Mouse (Mus musculus) left cerebral cortex, postnatal 4 days (tissue): ENCODE data around the gene Mef2b. TPM values are rescaled to one million over a fixed set of nuclear protein-coding genes. Genes with fewer than 3 reads are reported as not detected.

ENCODE experiments used
- DNase-seq: peaks from one replicate; pipeline ENCODE4 v3.0.0-alpha.2; 2022
- intact Hi-C: fragments of 180-260 bp; cut with DNase I; formaldehyde crosslinking; loops from one replicate; pipeline ENCODE4 v1.15.1; 2025
- total RNA-seq, 2 experiments: library from RNA; stranded (reverse); gene quantifications; 2 replicates each; pipeline ENCODE4 v1.2.3; 2021

Mef2b gene
- total RNA-seq, 2 experiments from 2014 or later, result 0.72 to 0.94 TPM

DNA sequence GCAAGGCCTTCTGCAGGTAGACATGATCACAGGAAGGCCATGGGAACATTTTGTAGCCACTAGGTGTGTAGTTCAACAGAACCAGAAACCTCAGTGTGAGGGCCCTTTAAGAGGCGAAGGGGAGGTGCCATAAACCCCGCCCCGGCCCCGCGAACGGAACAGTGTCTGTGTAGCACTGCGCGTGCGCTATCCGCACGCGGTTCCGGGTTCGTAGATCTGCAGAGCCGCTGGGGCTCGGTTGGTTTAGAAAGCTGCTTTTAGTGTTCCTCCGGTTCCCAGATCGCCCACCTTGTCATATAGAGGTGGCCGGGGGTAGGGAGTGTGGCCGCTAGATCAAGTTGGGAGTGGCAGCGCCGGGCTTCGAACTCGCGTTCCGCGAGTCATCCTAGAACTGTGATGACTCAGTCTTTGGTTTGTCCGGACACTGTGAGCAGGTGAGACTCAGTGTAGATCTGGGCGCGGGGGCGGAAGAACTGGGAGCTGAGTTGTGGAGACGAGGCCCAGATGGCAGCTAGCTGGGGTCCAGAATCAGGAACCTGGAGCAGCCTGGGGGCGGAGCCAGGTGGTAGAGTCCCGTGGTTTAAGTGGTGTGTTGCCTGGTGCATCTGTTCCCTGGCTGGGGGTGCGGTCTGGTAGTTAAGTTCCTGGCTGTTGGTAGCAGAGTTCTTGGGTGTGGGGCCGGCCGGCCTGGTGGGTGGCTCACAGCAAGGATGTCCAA lies 8.2 kb upstream of the Mef2b start, which contains the start of gene Nr2c2ap:
Nr2c2ap (plus strand) TSS at position 168 of the 718 bp plus-strand sequence.
- intact Hi-C loops, result no loop called here
- peak; percentile 85 for DNase-seq

DNA sequence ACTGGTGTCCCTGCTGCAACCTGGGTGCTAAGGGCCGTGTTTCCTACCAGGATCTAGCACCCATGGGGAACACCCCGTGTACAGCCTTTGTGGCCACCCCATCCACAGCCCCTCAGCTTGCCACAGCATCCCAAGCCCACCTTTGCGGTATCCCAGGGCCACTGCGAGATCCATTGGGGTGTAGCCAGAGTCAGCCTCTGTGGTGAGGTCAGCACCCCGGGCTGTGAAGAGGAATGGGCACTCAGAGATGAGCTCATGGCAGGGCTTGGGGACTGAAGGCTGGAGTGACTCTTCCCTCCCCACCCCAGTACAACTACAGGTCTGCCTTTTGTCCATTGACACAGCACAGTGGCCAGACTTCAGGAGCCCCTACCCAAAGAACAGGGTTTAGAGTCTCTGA lies 5.4 kb upstream of the Mef2b start:
- intact Hi-C loops, result no loop called here

DNA sequence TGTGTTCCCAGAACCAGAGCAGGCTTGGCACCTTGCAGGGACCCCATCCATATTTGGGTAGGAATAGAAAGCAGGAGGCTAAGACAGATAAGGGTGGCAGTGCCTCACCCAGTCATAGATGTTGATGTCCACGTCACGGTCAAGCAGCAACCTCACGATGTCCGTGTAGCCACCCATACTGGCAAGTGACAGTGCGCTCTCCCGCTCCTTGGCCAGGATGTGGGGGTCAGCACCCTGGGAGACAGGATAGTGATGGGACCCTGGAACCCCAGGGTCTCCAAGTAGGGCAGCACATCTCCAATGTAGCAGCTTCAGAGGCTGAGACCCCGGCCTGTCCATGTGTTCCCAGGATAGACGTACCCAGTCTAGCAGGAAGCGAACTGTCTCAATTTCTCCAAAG lies 4.6 kb upstream of the Mef2b start:
- intact Hi-C loops, result no loop called here
- no peak for DNase-seq

More for the DNA sequence above, 5.4 kb upstream of the Mef2b start:
- DNase-seq, result no peak

DNA sequence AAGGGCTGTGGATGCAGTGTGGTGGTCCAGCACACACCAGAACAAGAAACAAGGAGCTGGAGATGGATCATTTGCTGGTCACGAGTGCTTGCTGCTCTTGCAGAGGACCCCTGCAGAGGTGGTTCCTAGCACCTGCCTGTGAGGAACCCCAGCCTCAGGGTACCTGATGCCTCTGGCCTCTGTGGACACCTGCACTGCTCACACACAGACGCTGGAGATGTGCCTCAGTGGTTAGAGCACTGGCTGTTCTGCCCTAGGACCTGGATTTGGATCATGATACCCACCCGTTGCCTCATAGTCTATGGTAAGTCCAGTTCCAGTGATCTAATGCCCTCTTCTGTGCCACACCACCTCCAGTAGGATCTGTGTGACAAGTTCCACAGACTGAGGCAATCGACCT lies 2.9 kb upstream of the Mef2b start:
- intact Hi-C loops, result no loop called here
- DNase-seq, result no peak

DNA sequence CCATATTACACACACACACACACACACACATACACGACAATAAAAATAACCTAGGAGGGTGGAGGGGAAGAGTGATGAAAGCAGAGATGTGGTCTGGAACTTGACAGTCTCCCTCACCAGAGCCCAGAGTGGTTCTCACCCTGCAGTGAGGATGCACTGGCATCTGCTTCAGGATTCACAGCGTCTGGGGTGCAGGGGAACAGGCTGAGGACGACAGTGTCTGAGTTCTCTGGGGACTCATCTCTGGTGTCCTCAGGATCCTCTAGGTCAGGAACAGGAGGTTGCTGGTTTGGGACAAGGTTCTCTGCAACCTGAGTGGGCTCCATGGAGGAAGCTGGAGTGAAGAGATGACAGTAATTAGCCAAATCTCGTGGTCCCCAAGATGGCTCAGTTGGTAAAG lies 1.6 kb upstream of the Mef2b start:
- no peak for DNase-seq
- intact Hi-C loops, result no loop called here

DNA sequence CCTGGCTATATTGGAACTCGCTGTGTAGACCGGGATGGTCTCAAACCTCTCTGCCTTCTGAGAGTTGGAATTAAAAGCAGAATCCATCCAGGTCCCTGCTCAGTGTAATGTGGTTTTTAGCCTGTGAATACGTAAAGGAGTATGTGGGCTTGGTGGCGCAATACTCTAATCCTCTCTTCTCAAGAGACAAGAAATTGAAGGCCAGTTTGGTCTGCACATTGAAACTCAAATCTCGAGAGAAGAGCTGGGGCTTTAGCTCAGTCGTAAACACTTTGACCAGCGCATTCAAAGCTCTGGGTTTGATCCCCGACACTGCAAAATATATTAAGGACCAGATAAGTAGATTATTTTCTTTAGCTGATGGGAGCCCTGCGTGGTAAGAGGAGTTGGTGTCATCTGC lies 470 bp downstream of the Mef2b start:
- no peak for DNase-seq
- intact Hi-C loops, result no loop called here

DNA sequence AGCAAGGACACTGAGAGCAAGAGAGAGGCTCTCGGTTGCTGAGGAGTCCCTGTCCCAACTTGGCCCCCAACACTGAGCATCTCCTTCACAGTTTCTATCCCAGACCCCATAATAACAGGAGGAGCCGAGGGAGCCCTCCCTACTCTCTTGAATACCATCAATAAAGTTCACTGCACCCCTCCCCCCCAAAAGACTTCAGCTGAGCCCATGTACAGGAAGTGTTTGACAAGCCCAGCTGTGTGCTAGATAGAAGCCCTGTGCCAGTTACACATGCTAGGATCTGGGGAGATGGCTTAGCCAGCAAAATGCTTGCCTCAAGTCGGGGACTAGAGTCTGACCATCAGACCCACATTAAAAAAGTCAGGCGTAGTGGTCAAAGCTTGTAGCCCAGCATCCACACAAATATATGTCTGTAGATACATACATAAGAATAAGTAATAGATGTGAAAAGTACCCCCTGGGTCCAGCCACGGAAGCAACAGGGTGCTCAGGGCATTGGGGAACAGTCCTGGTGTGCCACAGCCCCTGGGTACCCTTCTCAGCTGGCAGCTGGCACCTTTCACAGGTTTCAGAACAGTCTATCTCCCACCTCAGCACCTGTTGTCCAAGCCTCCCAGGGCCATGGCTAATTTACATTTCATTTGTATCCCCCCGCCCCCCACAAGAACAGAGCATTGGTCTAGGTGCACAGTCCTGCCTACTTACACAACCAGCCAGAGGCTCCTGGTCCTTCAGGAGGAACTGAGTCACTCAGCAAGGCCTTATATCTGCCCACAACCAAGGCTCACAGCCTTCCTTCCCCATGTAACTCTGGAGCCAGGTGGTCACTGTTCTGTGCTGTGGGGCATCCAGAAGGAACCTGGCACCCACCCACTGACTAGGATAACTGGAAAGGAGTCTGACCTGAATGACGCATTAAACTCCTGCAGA lies 8.4 kb downstream of the Mef2b start:
- intact Hi-C loops, result no loop called here

DNA sequence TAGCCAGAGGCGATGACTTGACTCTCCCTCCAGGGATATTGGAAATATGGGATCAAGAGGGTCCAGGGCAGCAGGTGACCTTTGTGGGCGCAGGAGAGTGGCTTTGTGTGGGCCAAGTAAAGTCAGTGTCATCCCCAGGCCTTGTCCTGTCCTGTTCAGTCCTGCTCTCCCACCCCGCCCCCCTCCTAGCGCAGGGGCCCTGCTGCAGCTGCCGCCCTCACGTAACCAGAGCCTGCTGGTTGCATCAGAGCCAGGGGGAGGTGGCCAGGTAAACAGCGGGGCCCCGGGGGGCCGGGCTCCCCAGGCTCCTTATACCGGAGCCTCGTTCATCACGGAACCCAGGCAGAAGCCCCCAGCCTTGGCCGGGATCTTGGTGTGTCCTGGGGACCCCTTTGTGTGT lies 10.6 kb downstream of the Mef2b start:
- DNase-seq, result no peak
- intact Hi-C loops, result no loop called here

More for the DNA sequence above, 8.4 kb downstream of the Mef2b start:
- DNase-seq, result no peak

DNA sequence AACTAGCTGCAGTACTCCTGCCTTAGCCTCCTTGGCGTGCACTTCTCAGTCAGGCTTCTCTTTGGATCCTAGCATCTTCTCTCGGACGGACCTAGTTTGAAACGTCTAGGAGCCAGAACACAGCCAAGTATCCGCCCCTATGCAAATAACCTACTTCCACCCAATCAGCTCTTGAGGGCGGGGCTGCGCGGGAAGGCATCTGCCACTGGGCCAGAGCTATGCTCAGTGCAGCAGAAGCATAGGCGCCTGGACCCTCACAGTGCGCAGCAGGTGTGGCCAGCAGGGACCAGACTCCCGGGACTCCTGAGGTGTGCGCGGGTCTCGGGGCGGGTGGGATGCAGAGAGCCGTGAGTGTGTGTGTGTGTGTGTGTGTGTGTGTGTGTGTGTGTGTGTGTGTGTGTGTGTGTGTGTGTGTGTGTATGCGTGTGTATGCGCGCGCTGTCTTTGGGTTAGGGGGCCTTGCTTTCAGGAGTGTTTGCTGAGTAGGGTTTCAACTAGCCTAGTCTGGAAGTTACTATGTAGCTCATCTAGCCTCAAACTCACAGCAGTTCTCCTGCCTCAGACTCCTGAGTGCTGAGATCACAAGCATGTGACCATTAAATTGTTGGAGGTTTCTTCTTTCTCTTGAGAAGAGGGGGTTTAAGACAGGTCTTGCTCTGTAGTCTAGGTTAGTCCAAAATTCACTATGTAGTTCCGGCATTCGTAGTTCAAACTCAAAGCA lies 13.2 kb downstream of the Mef2b start:
- intact Hi-C loops, result no loop called here
- DNase-seq, result peak; percentile 82

DNA sequence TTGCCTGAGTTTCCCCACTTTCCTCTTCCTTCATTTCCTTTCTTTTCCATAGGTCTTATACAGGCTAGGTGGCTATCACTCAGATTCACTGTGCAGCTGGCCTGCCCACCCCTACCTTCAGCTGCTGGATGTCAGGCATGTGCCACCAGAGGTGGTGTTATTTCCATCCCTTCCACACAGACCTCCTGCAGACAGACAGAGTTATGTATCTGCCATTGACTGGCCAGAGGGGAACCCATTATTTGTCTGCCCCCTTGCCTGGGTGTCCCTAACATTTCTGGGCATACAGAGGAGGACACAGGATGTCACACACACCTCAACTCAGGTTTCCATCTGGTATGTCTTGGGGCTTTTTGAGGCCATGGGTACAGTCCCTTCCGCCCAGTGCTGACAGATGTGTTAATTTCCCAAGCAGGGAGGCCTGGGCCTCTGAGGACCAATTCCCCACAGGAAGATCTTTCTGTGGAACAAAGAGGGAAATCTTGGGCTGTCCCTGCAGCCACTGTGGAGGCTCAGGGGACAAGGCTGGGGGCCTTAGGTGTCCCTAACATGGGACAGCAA lies 17.8 kb downstream of the Mef2b start:
- intact Hi-C loops, result no loop called here
- DNase-seq, result no peak

DNA sequence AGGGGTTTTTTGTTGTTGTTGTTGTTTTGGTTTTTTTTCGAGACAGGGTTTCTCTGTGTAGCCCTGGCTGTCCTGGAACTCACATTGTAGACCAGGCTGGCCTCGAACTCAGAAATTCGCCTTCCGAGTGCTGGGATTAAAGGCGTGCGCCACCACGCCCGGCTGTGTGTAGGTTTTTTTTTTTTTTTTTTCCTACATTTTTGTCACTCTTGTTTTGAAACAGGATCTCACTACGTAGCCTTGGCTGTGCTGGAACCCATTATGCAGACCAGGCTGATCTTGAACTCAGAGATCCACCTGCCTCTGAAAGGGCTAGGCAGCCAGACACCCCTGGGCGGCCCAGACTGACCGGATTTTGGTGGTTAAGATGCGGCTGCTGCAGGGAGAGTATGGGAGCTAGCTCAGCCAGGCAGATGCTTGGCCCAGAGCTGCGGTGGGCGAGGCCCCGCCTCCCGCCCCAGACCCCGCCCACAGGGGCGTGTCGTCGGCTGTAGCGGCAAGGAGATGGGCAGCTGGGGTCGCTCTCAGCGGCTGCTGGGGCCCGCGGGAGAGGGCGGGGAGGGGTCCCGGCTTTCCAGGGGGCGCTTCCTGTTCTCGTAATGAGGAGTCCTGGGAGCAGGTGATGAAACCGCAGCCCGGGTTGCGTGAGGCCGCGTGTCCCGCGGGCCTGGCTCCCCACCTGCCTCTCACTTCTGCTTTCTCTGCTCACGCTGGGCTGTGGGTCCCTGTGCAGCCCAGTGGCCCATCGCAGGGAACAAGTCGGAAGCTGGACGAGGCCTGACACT lies 18.8 kb downstream of the Mef2b start:
- peak; percentile 69 for DNase-seq
- intact Hi-C loops, result no loop called here

DNA sequence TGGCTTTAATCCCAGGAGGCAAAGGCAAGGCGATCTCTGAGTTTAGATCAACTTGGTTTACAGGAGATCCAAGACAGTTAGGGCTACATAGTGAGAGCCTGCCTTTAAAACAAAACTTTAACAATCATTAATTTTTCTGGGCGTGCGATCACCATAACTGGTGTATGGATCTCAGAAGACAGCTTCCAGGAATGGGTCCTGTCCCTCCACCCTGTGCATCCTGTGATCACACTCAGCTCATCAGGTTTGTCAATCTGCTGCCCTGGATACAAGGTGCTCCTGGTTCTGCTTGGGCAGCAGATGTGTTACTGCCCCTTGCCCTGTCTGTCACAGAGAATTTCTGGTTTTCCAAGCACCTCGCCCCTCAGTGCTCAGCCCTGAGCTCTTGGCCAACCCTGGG lies 19.7 kb downstream of the Mef2b start:
- DNase-seq, result no peak
- intact Hi-C loops, result no loop called here

DNA sequence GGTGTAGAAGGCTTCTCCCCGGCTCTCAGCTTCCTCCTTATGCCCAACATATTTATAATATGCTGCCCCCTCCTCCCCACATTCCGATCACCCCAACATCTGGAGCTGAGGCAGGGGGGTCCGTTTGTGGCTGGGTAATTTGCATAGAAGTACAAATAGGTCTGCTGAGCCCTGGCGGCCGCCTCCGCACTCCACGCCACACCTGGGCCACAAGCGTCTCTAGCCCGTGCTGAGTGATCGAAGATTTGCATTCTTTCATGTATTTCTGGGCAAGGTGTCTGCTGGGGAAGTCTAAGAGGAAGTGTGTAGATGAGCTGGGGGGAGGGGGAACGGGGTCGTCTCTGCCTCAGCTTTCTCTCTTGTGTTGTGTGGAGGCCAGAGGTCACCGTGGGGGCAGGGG lies 20.5 kb downstream of the Mef2b start:
- intact Hi-C loops, result loop anchor here (10.0 kb wide), 1 partner anchor 245 kb away; no protein-coding TSS in a partner anchor
- no peak for DNase-seq

DNA sequence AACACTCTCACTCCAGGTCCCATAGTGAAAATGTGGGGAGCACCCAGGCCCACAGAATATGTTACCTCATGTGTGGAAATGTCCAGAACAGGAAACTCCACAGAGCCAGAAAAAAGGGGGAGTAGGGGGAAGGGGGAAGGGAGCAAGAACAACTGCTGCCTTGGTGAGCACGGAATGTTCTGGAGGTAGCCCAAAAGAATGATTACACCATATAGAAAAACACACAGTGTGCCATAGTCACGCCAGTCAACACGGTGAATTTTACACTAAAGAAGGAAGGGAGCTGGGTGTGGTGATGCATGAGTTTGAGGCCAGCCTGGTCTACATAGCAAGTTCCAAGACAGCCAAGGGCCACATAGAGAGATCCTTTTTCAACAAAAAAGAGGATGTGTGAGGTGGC lies 23.8 kb downstream of the Mef2b start:
- intact Hi-C loops, result loop anchor here (10.0 kb wide), 1 partner anchor 249 kb away; no protein-coding TSS in a partner anchor
- DNase-seq, result no peak

DNA sequence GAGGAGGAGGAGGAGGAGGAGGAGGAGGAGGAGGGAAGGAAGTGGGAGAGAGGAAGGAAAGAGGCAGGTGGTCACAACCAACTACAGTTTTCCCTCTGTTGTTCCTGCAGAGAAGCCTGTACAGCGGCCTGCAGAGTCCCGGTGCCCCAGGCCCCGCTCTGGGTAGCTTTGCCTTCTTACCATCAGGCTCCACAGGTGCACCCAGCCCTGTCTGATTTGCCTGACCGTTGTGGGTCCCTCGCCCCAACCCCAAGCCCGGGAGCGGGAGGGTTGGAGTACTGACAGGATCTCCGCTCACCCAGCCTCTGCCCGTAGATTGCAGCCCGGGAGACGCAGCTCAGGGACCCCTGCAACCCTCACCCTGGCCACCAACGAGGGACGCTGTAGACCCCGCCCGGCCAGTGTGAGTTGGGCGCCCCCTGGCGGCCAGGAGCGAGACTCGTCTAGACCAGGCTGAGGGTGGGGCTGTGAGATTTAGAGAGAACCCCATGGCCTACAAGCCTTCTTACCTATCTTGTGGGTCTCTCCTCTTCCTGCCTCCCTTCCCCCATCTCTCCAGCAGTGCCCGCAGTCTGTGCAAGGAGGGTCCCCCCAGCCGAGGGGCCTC lies 27.1 kb downstream of the Mef2b start:
- intact Hi-C loops, result loop anchor here (10.0 kb wide), 1 partner anchor 252 kb away; no protein-coding TSS in a partner anchor
- peak; percentile 83 for DNase-seq

DNA sequence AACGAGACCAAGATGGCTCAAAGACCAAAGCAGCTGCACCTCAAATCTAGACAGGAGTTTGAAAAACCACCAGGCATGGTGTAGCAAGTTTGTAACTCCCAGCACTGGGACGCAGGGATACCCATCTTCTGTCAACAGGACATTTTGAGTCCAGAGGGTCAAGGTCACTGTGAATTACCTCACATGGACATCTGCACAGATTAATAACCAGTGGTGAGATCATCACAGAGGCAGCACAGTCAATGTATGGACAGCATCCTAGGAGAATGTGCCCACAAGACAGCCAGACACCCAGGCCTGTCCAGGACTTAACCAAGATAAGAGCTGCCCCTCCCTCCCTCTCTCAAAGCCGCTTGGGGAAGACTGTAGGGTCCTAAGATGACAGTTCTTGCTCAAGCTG lies 30.6 kb downstream of the Mef2b start:
- intact Hi-C loops, result no loop called here
- no peak for DNase-seq

DNA sequence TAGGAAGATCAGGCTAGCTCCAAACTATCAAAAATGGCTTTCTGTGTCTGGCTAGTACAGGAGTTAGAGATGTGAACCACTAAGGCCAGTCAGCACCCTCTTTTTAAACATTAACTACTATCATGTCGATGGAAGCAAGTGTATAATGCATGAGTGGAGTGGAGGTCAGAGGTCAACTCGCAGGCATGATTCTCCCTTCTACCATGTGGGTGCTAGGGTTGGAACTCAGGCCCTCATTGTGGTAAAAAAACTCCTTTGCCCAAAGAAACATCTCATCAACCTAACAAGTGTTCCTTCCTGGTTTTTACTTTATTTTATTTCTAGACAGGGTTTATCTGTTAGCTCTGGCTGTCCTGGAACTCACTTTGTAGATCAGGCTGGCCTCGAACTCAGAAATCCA lies 31.2 kb downstream of the Mef2b start:
- intact Hi-C loops, result no loop called here
- no peak for DNase-seq

DNA sequence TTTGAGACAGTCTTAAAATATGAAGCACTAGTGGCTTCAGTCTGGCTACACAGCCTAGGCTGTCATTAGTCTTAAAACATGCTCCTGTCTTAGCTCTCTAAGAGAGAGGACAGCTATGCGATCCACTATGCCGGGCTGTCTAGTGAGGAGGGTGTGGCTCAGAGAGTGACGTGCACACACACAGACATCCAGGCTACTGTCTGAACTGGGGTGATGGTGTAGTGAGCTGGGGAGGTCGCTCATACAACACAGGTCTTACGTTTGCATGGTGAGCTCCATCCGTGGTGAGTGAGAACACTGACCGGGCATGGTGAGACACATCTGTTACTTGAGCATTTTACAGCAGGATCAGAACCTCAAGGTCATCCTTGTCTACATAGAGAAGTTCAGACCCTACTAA lies 31.7 kb downstream of the Mef2b start:
- no peak for DNase-seq
- intact Hi-C loops, result no loop called here

DNA sequence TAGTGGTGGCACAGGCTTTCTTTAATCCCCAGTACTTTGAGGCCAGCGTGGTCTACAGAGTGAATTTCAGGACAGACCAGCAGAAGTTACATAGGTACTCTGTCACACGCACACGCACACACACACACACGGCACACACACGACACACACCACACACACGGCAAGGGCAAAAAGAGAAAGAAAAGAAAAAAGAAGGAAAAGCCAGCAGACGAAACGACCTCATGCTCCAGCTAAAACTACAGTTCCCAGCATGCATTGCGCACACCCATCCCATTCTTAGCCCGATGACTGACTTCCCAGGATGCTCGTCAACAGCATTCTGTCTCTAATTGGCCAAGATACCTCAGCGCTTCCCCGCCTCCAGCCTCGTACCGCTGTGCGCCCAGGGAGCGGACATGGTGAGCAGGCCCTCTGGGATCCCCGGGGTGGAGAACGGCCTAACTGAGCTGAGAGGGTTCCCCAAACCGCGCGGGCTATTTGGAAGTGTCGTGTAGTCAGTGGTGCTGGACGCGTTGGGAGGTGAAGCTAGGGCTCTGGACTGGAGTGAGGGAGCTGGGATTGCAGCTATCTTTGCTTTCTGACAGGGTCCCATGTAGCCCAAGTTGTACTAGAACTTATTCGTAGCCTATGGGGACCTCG lies 32.7 kb downstream of the Mef2b start, which contains the start of gene Tmem161a:
Tmem161a (plus strand) TSS at position 314 of the 639 bp plus-strand sequence.
- intact Hi-C loops, result no loop called here
- DNase-seq, result peak; percentile 88
